Mouse (Mus musculus) G1E (cell line): ENCODE results near the gene Lmo1. TPM values are rescaled to one million over a fixed set of nuclear protein-coding genes. Genes with fewer than 3 reads are reported as not detected.
A peak's percentile ranks its signal among the peaks of the same experiment; 100 is the strongest.

ENCODE experiments used
- ATAC-seq: 2 replicates; pipeline ENCODE4 v1.8.0; 2016; ENCODE audit warnings: mild to moderate bottlenecking; ENCODE audit not compliant: insufficient number of reproducible peaks, poor library complexity, low FRiP score, severe bottlenecking; ENCODE audit errors: extremely low read depth
- DNase-seq: peaks from one replicate; pipeline ENCODE4 v3.0.0; 2012; ENCODE audit warnings: low spot score
- H3K27me3 ChIP-seq: 2 replicates; pipeline ENCODE4 v1.6.1; 2012; ENCODE audit warnings: mild to moderate bottlenecking, low read length, inconsistent platforms; ENCODE audit not compliant: insufficient read depth
- H3K36me3 ChIP-seq: replicated peaks from 2 replicates; pipeline ENCODE3; 2012; ENCODE audit warnings: mild to moderate bottlenecking, inconsistent platforms
- H3K4me1 ChIP-seq: 2 replicates; pipeline ENCODE4 v1.6.1; 2012; ENCODE audit warnings: low read depth, low read length, inconsistent platforms, mixed read lengths; ENCODE audit not compliant: insufficient read depth
- H3K4me3 ChIP-seq: 2 replicates; pipeline ENCODE4 v1.5.1; 2012; ENCODE audit warnings: low read depth, mild to moderate bottlenecking, inconsistent platforms, low read length, moderate library complexity, mixed read lengths
- H3K9me3 ChIP-seq: replicated peaks from 2 replicates; pipeline ENCODE4 v1.6.1; 2012; ENCODE audit warnings: inconsistent platforms
- CTCF ChIP-seq: IDR thresholded peaks from 2 replicates; pipeline ENCODE4 v1.5.1; 2012; ENCODE audit warnings: low read depth, low read length, inconsistent platforms, mixed read lengths
- GATA1 ChIP-seq: IDR thresholded peaks from 2 replicates; pipeline ENCODE4 v1.6.1; 2012; ENCODE audit warnings: borderline replicate concordance, low read length, inconsistent platforms, mixed read lengths
- GATA2 ChIP-seq: IDR thresholded peaks from 2 replicates; pipeline ENCODE4 v1.6.1; 2012; ENCODE audit warnings: low read depth, low read length, inconsistent platforms, borderline replicate concordance
- POLR2AphosphoS5 ChIP-seq: IDR thresholded peaks from 2 replicates; pipeline ENCODE4 v1.6.1; 2012; ENCODE audit warnings: low read depth, low read length, inconsistent platforms; ENCODE audit not compliant: insufficient replicate concordance
- TAL1 ChIP-seq: conservative IDR thresholded peaks from 2 replicates; pipeline ENCODE4 v1.6.1; 2012; ENCODE audit warnings: low read depth, low read length, inconsistent platforms, mixed read lengths
- polyA plus RNA-seq: library from polyadenylated mRNA; stranded (reverse); fragments of >175 nt; gene quantifications from 2 replicates; pipeline ENCODE4 v1.2.3, GENCODE M21; 2012
- total RNA-seq, 2 experiments: library from RNA; stranded (forward) in 1 of 2; stranded (reverse) in 1 of 2; fragments of 200-1000 nt in 1 of 2; fragments of >200 nt in 1 of 2; fragmentation: Nextera tagmentation in 1 of 2; gene quantifications; 2 replicates each; pipeline ENCODE4 v1.2.3; 2014 to 2017

Lmo1 gene
- total and polyA plus RNA-seq, 3 experiments, result not detected

DNA sequence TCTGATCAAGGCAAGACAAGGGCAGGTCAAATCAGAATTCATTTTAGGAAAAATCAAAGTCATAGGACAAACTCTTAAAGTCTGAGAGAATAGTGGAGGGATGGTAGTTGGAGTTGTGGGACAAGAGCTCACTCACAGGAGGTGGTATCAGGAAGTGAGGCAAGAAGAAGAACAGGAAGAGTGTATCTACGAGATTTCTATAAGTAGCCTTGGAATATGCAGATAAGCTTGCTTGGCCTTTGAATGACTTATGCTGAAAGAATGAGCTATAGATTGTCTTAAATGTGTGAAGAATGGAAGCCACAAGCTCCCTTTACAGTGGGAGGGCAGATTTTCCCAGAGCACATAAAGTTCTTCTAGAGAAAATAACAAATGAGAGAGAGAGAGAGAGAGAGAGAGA lies 70.1 kb downstream of the Lmo1 start:
- Histone ChIP-seq H3K4me3 (no peak overlapping the region), H3K9me3 (no peaks in the 10 kb centered on the region), H3K4me1 (peaks cover 17% of the 10 kb centered on the region), H3K27me3 (no peaks in the 10 kb centered on the region), H3K36me3 (no peaks in the 10 kb centered on the region)
- TF ChIP-seq TAL1 (no peak), GATA2 (no peak), CTCF (no peak), POLR2AphosphoS5 (no peak), GATA1 (no peak)
- no peak for ATAC-seq
- DNase-seq, result no peak

DNA sequence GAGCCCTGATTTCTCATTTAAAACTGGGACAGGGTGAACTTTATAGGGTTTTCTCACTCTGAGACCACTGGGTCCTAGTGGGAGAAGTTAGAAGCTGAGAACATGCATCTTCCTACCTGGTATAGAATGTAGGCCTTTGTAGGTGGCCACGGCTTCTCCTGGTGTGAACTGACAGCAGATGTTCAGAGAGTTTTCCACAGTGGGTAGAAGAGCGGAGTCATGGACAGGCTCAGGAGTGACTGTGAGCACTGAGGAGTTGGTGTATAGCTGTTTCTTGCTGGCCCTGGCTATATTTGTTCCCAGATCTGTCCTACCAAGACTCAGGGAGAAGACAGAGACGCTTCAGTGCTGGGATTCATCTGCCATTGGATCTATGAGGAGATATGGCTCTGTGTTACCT lies 73.8 kb downstream of the Lmo1 start:
- TF ChIP-seq GATA2 (no peak), GATA1 (no peak), POLR2AphosphoS5 (no peak), TAL1 (no peak), CTCF (no peak)

GRCm38 (mm10) chr7:109098145-109099018 lies 76.6 kb downstream of the Lmo1 start:
- Histone ChIP-seq H3K9me3 (no peaks in the 10 kb centered on the region), H3K4me1 (peaks cover 4% of the 10 kb centered on the region; the same call in 1 of the 2 replicates), H3K36me3 (no peaks in the 10 kb centered on the region), H3K27me3 (peaks cover 8% of the 10 kb centered on the region; the same call in 1 of the 2 replicates), H3K4me3 (no peak overlapping the region)
- TF ChIP-seq POLR2AphosphoS5 (no peak), CTCF (0 out of 2 replicates have a peak, but pooled peaks have one; percentile 45), GATA1 (no peak)
- ATAC-seq (peak; percentile 45), DNase-seq (peak; percentile 27)

More for the DNA sequence above, 73.8 kb downstream of the Lmo1 start:
- no peaks in the 10 kb centered on the region for H3K36me3 ChIP-seq
- no peaks in the 10 kb centered on the region for H3K27me3 ChIP-seq
- H3K4me3 ChIP-seq, result no peak overlapping the region
- peaks cover 8% of the 10 kb centered on the region; the same call in 1 of the 2 replicates for H3K4me1 ChIP-seq
- ATAC-seq, result no peak
- DNase-seq, result no peak
- H3K9me3 ChIP-seq, result no peaks in the 10 kb centered on the region

DNA sequence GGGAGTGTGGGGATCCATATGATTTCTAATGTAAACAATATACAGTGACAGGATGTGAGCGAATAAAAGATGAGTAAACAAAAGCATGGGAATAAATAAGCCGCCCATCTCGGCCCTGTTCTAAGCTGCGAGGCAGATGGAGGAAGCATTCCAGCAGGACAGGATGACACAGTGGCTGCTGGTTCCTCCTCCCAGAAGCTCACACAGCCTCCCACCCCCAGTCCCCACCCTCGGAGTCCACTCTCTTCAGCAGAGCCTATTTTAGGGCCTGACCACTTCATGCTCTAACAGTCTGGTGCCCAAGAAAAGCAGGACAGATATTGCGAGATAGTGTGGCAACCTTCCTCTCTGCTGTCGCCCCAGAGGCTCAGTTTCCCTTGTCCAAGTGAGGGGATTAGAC lies 77.8 kb downstream of the Lmo1 start:
- ATAC-seq (no peak), DNase-seq (no peak)
- Histone ChIP-seq H3K4me1 (no peaks in the 10 kb centered on the region), H3K4me3 (no peak overlapping the region), H3K36me3 (no peaks in the 10 kb centered on the region), H3K27me3 (peaks cover 16% of the 10 kb centered on the region), H3K9me3 (no peaks in the 10 kb centered on the region)
- TF ChIP-seq CTCF (no peak), TAL1 (no peak), GATA1 (no peak), POLR2AphosphoS5 (no peak), GATA2 (no peak)

GRCm38 (mm10) chr7:109096618-109097017 lies 78.4 kb downstream of the Lmo1 start:
- Histone ChIP-seq H3K4me1 (no peaks in the 10 kb centered on the region), H3K36me3 (no peaks in the 10 kb centered on the region), H3K27me3 (peaks cover 16% of the 10 kb centered on the region), H3K4me3 (no peak overlapping the region), H3K9me3 (no peaks in the 10 kb centered on the region)
- DNase-seq, result no peak
- no peak for TF ChIP-seq CTCF
- TF ChIP-seq TAL1, result no peak
- no peak for TF ChIP-seq GATA1
- TF ChIP-seq POLR2AphosphoS5, result no peak
- no peak for TF ChIP-seq GATA2
- ATAC-seq, result no peak

DNA sequence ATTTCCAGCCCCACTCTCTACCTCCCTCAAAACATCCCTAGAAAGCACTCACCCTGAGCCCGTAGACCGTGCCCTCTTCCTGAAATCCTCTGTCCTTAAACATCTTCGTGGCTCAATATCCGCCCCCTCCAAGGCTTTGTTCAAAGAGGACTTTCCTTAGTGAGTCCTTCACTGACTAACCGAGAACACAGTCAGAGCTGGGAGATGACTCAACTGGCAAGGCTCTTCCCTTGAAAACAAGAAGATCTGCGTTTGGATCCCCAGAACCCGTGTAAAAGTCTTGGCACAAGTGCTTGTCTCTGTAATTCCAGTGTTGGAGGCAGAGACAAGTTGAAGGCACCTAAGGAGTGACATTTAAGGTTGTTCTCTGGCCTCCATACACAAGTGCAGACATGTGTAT lies 80.7 kb downstream of the Lmo1 start:
- Histone ChIP-seq H3K4me1 (no peaks in the 10 kb centered on the region), H3K4me3 (no peak overlapping the region), H3K36me3 (no peaks in the 10 kb centered on the region), H3K9me3 (no peaks in the 10 kb centered on the region), H3K27me3 (peaks cover 20% of the 10 kb centered on the region)
- DNase-seq, result no peak
- no peak for ATAC-seq
- no peak for TF ChIP-seq POLR2AphosphoS5
- TF ChIP-seq TAL1, result no peak
- no peak for TF ChIP-seq CTCF
